Mouse (Mus musculus) MEL (cell line): ENCODE data around the gene Adprh. TPM values are rescaled to one million over a fixed set of nuclear protein-coding genes. Genes with fewer than 3 reads are reported as not detected.
A peak's percentile ranks its signal among the peaks of the same experiment; 100 is the strongest.

Source experiments
- DNase-seq: peaks from one replicate; pipeline ENCODE4 v3.0.0; 2011; ENCODE audit warnings: low read depth, low spot score
- H3K27ac ChIP-seq: 2 replicates; pipeline ENCODE4 v1.5.1; 2012; ENCODE audit warnings: low read depth, mild to moderate bottlenecking, control low read depth, low read length, moderate library complexity; ENCODE audit not compliant: control insufficient read depth
- H3K27me3 ChIP-seq, 2 experiments: fragments of 150-350 bp in 1 of 2; sonication (generic) in 1 of 2; 2 replicates each; pipeline ENCODE4 v1.6.1; 2012; ENCODE audit warnings: low read length in 2 of 2, mild to moderate bottlenecking in 2 of 2, improper control_type of control experiment in 1 of 2, moderate library complexity in 1 of 2; ENCODE audit not compliant: insufficient read depth in 2 of 2, control insufficient read depth in 1 of 2
- H3K36me3 ChIP-seq, 2 experiments: 2 replicates each; pipeline ENCODE4 v1.6.1; 2012 to 2014; ENCODE audit warnings: low read length in 2 of 2, improper control_type of control experiment in 1 of 2, inconsistent platforms in 1 of 2, mild to moderate bottlenecking in 1 of 2; ENCODE audit not compliant: insufficient read depth in 2 of 2, control insufficient read depth in 1 of 2
- H3K4me1 ChIP-seq, 2 experiments: fragments of 150-350 bp in 1 of 2; sonication (generic) in 1 of 2; 2 replicates each; pipeline ENCODE4 v1.6.1; 2012; ENCODE audit warnings: low read length in 2 of 2, improper control_type of control experiment in 1 of 2, mild to moderate bottlenecking in 1 of 2; ENCODE audit not compliant: insufficient read depth in 2 of 2, control insufficient read depth in 1 of 2
- H3K4me3 ChIP-seq, 2 experiments: fragments of 150-350 bp in 1 of 2; sonication (generic) in 1 of 2; 2 replicates each; pipeline ENCODE4 v1.5.1; 2012; ENCODE audit warnings: low read depth in 2 of 2, low read length in 2 of 2, mild to moderate bottlenecking in 2 of 2, moderate library complexity in 2 of 2, control low read depth in 1 of 2, improper control_type of control experiment in 1 of 2; ENCODE audit not compliant: control insufficient read depth in 1 of 2, insufficient read depth in 1 of 2
- H3K79me2 ChIP-seq: 2 replicates; pipeline ENCODE4 v1.6.1; 2012; ENCODE audit warnings: mild to moderate bottlenecking, low read length, moderate library complexity; ENCODE audit not compliant: control insufficient read depth, poor library complexity, insufficient read depth
- H3K9ac ChIP-seq: 2 replicates; pipeline ENCODE4 v1.6.1; 2012; ENCODE audit warnings: low read depth, mild to moderate bottlenecking, control low read depth, low read length, moderate library complexity; ENCODE audit not compliant: control insufficient read depth, poor library complexity, severe bottlenecking
- H3K9me3 ChIP-seq: fragments of 150-350 bp; sonication (generic); replicated peaks from 2 replicates; pipeline ENCODE4 v1.6.1; 2012; ENCODE audit warnings: mild to moderate bottlenecking, low read length, improper control_type of control experiment, moderate library complexity; ENCODE audit not compliant: insufficient read depth
- BHLHE40 ChIP-seq: IDR thresholded peaks from 2 replicates; pipeline ENCODE4 v1.6.1; 2012; ENCODE audit warnings: low read depth, mild to moderate bottlenecking, inconsistent platforms, low read length, improper control_type of control experiment, borderline replicate concordance
- CHD1 ChIP-seq: IDR thresholded peaks from 2 replicates; pipeline ENCODE4 v1.6.1; 2012; ENCODE audit warnings: low read depth, mild to moderate bottlenecking, inconsistent platforms, low read length, improper control_type of control experiment
- CHD2 ChIP-seq: IDR thresholded peaks from 2 replicates; pipeline ENCODE4 v1.6.1; 2011; ENCODE audit warnings: low read length, improper control_type of control experiment
- CTCF ChIP-seq, 3 experiments: IDR thresholded peaks in 2 of 3; conservative IDR thresholded peaks in 1 of 3; 2 replicates each; pipeline ENCODE4 v1.5.1; 2011 to 2012; ENCODE audit warnings: low read length in 3 of 3, low read depth in 2 of 3, mild to moderate bottlenecking in 2 of 3, improper control_type of control experiment in 1 of 3, inconsistent platforms in 1 of 3, mixed read lengths in 1 of 3, moderate library complexity in 1 of 3; ENCODE audit not compliant: control insufficient read depth in 1 of 3, insufficient read depth in 1 of 3, poor library complexity in 1 of 3, severe bottlenecking in 1 of 3
- E2F4 ChIP-seq: IDR thresholded peaks from 2 replicates; pipeline ENCODE4 v1.6.1; 2011; ENCODE audit warnings: low read depth, low read length, improper control_type of control experiment, borderline replicate concordance
- ELF1 ChIP-seq: IDR thresholded peaks from 2 replicates; pipeline ENCODE4 v1.6.1; 2014; ENCODE audit warnings: low read depth, mild to moderate bottlenecking, inconsistent platforms, low read length, improper control_type of control experiment, moderate library complexity
- EP300 ChIP-seq, 2 experiments: IDR thresholded peaks; 2 replicates each; pipeline ENCODE4 v1.6.1; 2011; ENCODE audit warnings: improper control_type of control experiment in 2 of 2, low read length in 2 of 2, low read depth in 1 of 2, mild to moderate bottlenecking in 1 of 2
- ETS1 ChIP-seq: IDR thresholded peaks from 2 replicates; pipeline ENCODE4 v1.6.1; 2012; ENCODE audit warnings: low read depth, mild to moderate bottlenecking, inconsistent platforms, low read length, improper control_type of control experiment, moderate library complexity
- GABPA ChIP-seq: IDR thresholded peaks from 2 replicates; pipeline ENCODE4 v1.6.1; 2012; ENCODE audit warnings: low read depth, mild to moderate bottlenecking, inconsistent platforms, low read length, improper control_type of control experiment, moderate library complexity
- GATA1 ChIP-seq: IDR thresholded peaks from 2 replicates; pipeline ENCODE4 v1.6.1; 2011; ENCODE audit warnings: low read depth, low read length, improper control_type of control experiment
- HCFC1 ChIP-seq: IDR thresholded peaks from 2 replicates; pipeline ENCODE4 v1.6.1; 2012; ENCODE audit warnings: low read depth, mild to moderate bottlenecking, inconsistent platforms, low read length, improper control_type of control experiment, moderate library complexity
- KAT2A ChIP-seq: conservative IDR thresholded peaks from 2 replicates; pipeline ENCODE4 v1.6.1; 2012; ENCODE audit warnings: low read depth, low read length, improper control_type of control experiment, inconsistent platforms
- MAFK ChIP-seq: IDR thresholded peaks from 2 replicates; pipeline ENCODE4 v1.6.1; 2011; ENCODE audit warnings: low read depth, mild to moderate bottlenecking, low read length, improper control_type of control experiment, borderline replicate concordance
- MAX ChIP-seq: IDR thresholded peaks from 2 replicates; pipeline ENCODE4 v1.6.1; 2011; ENCODE audit warnings: low read length, improper control_type of control experiment
- MEF2A ChIP-seq: IDR thresholded peaks from 2 replicates; pipeline ENCODE4 v1.6.1; 2014; ENCODE audit warnings: low read depth, mild to moderate bottlenecking, inconsistent platforms, low read length, improper control_type of control experiment; ENCODE audit not compliant: poor library complexity, insufficient replicate concordance, severe bottlenecking; ENCODE audit errors: extremely low read depth
- MYB ChIP-seq: IDR thresholded peaks from 2 replicates; pipeline ENCODE4 v1.6.1; 2011; ENCODE audit warnings: mild to moderate bottlenecking, low read depth, low read length, improper control_type of control experiment
- MYC ChIP-seq: IDR thresholded peaks from 2 replicates; pipeline ENCODE4 v1.6.1; 2011; ENCODE audit warnings: low read depth, mild to moderate bottlenecking, low read length, improper control_type of control experiment, moderate library complexity
- NELFE ChIP-seq: IDR thresholded peaks from 2 replicates; pipeline ENCODE4 v1.6.1; 2011; ENCODE audit warnings: low read depth, low read length, improper control_type of control experiment
- POLR2A ChIP-seq, 2 experiments: IDR thresholded peaks; 2 replicates each; pipeline ENCODE4 v1.6.1; 2011 to 2012; ENCODE audit warnings: low read length in 2 of 2, mild to moderate bottlenecking in 2 of 2, control low read depth in 1 of 2, improper control_type of control experiment in 1 of 2, low read depth in 1 of 2, moderate library complexity in 1 of 2; ENCODE audit not compliant: control insufficient read depth in 1 of 2, insufficient read depth in 1 of 2, poor library complexity in 1 of 2
- POLR2AphosphoS2 ChIP-seq: IDR thresholded peaks from 2 replicates; pipeline ENCODE4 v1.6.1; 2011; ENCODE audit warnings: low read length, improper control_type of control experiment
- POLR2AphosphoS5 ChIP-seq: IDR thresholded peaks from 2 replicates; pipeline ENCODE4 v1.6.1; 2012; ENCODE audit warnings: low read depth, borderline replicate concordance, mild to moderate bottlenecking, inconsistent platforms, low read length, moderate library complexity, mixed read lengths
- RAD21 ChIP-seq: IDR thresholded peaks from 2 replicates; pipeline ENCODE4 v1.6.1; 2011; ENCODE audit warnings: mild to moderate bottlenecking, low read depth, low read length, improper control_type of control experiment
- RCOR1 ChIP-seq: IDR thresholded peaks from 2 replicates; pipeline ENCODE4 v1.6.1; 2012; ENCODE audit warnings: low read depth, mild to moderate bottlenecking, inconsistent platforms, low read length, improper control_type of control experiment
- SIN3A ChIP-seq: IDR thresholded peaks from 2 replicates; pipeline ENCODE4 v1.6.1; 2012; ENCODE audit warnings: low read length, improper control_type of control experiment, inconsistent platforms
- TAL1 ChIP-seq: IDR thresholded peaks from 2 replicates; pipeline ENCODE4 v1.6.1; 2012; ENCODE audit warnings: mild to moderate bottlenecking, inconsistent platforms, low read length, moderate library complexity, mixed read lengths
- TCF12 ChIP-seq: IDR thresholded peaks from 2 replicates; pipeline ENCODE4 v1.6.1; 2014; ENCODE audit warnings: low read depth, mild to moderate bottlenecking, inconsistent platforms, low read length, improper control_type of control experiment, moderate library complexity
- UBTF ChIP-seq: IDR thresholded peaks from 2 replicates; pipeline ENCODE4 v1.6.1; 2012; ENCODE audit warnings: low read depth, mild to moderate bottlenecking, inconsistent platforms, low read length, improper control_type of control experiment, moderate library complexity, borderline replicate concordance; ENCODE audit not compliant: insufficient read depth
- ZC3H11A ChIP-seq: IDR thresholded peaks from 2 replicates; pipeline ENCODE4 v1.6.1; 2012; ENCODE audit warnings: low read depth, mild to moderate bottlenecking, inconsistent platforms, low read length, improper control_type of control experiment
- ZKSCAN1 ChIP-seq: IDR thresholded peaks from 2 replicates; pipeline ENCODE4 v1.6.1; 2012; ENCODE audit warnings: low read depth, mild to moderate bottlenecking, inconsistent platforms, low read length, improper control_type of control experiment, moderate library complexity
- ZMIZ1 ChIP-seq: IDR thresholded peaks from 2 replicates; pipeline ENCODE4 v1.6.1; 2012; ENCODE audit warnings: low read depth, mild to moderate bottlenecking, inconsistent platforms, low read length, improper control_type of control experiment, moderate library complexity
- polyA plus RNA-seq, 2 experiments: library from polyadenylated mRNA; stranded (reverse) in 1 of 2; unstranded in 1 of 2; fragments of >175 nt in 1 of 2; fragments of >200 nt in 1 of 2; gene quantifications; 2 replicates each; pipeline versions ENCODE4 v1.2.1 to v1.2.4; 2012; ENCODE audit warnings: low replicate concordance in 2 of 2, low read depth in 1 of 2; ENCODE audit not compliant: insufficient read length in 2 of 2, insufficient read depth in 1 of 2, missing spikeins in 1 of 2
- total RNA-seq: library from RNA; depleted of rRNA; stranded (reverse); fragments of 300-350 nt; gene quantifications from 2 replicates; pipeline ENCODE4 v1.2.3, GENCODE M21; 2012

Gene Adprh
- total and polyA plus RNA-seq, 3 experiments = 20.1 to 86.7 TPM; not detected in 1

DNA sequence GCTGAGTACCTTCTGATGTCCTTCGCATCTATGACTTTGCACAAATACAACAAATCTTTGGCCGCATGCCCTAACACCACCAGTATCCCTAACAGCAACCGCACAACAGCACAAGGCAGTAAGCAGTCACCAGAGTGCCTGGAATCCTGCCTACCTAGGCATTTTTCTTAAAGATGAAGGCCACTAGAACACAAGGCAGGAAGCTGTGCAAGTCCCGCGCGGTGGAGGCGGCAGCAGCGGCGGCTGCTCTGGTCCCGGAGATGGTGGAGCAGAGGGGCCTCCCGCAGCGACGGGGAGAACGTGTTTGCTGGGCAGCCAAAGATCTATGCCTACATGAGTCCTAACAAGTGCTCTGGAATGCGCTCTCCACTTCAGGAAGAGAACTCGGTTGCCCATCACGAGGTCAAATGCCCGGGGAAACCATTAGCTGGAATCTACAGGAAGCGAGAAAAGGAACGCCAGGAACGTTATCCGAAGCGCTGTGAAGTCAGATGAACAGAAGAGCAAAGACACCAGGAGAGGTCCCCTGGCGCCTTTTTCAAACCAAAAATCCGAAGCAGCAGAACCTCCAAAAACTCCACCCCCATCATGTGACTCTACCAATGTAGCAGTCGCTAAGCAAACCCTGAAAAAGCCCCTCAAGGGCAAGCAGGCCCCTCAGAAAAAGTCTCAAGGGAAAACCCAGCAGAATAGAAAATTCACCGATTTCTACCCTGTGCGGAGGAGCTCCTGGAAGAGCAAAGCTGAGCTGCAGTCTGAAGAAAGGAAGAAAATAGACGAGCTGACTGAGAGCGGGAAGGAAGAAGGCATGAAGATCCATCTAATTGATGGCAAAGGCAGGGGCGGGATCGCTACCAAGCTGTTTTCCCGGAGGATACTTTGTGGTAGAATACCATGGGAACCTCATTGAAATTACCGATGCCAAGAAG is 24.1 kb upstream of the Adprh start (continued):
- TF ChIP-seq ZMIZ1 (no peak; the same call in 1 of the 2 replicates), UBTF (no peak), SIN3A (no peak; the same call in 1 of the 2 replicates), MYC (0 out of 2 replicates have a peak, but pooled peaks have one; percentile 28), POLR2AphosphoS2 (no peak), BHLHE40 (no peak), TCF12 (no peak), GABPA (0 out of 2 replicates have a peak, but pooled peaks have one; percentile 34), E2F4 (no peak), GATA1 (no peak), ETS1 (0 out of 2 replicates have a peak, but pooled peaks have one; percentile 16), RCOR1 (no peak), ELF1 (no peak), MAFK (no peak), ZKSCAN1 (no peak), MEF2A (no peak), MYB (no peak), CHD2 (no peak), EP300 (IDR thresholded peaks at IDR 0.05; ENCODE audit: low read depth in 1 of 2, low read length in 2 of 2) (no peak), HCFC1 (no peak; the same call in 1 of the 2 replicates), MAX (0 out of 2 replicates have a peak, but pooled peaks have one; percentile 22), CHD1 (no peak)

DNA sequence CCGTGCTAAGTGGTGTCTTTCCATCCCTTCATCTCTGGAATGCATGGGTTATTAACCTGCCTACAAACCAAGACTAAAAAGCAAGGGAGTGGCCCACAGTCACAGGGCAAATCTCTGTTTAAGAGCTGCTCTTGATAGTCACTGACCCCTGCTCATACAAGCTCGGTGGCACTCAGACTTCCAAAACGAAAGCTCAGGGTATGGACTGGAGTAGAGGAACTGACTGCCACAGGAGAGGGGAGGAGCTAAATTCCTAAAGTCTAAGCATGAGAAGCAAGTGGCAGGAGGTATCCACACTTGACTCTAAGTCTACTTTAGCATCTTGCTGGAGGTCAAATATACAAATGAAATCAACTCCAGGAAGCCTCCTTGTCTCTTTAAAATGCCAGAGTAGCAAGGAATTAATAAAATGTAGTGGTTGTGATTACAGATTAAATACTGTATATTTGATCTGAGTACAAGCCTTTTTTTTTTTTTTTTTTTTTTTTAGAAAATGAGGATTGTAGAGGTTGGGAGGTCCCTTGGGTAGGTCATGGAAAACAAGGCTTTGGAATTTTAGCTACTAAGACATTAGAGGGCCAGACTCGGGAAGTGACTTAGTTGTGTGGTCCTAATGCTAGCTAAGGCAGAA is 23.3 kb upstream of the Adprh start:
- Histone ChIP-seq H3K9ac (peak overlapping the region; percentile 65), H3K79me2 (no peaks in the 10 kb centered on the region; the same call in 1 of the 2 replicates), H3K27ac (peak overlapping the region; percentile 49), H3K27me3 (no peaks in the 10 kb centered on the region), H3K36me3 (peaks cover 0 to 37% of the 10 kb centered on the region in 2 experiments; a peak in 2 of 4 replicates), H3K4me3 (peak overlapping the region; percentile 66 to 75), H3K4me1 (peaks cover 11 to 30% of the 10 kb centered on the region in 2 experiments), H3K9me3 (no peaks in the 10 kb centered on the region)
- DNase-seq = peak; percentile 74
- TF ChIP-seq UBTF = no peak
- TF ChIP-seq CHD2 = no peak
- TF ChIP-seq CTCF (IDR thresholded peaks at IDR 0.05 in 2 of 3, conservative IDR thresholded peaks at IDR 0.05 in 1 of 3; ENCODE audit: control insufficient read depth in 1 of 3, insufficient read depth in 1 of 3, low read depth in 2 of 3, low read length in 3 of 3, poor library complexity in 1 of 3, severe bottlenecking in 1 of 3) = no peak
- peak; percentile 31; the same call in 1 of the 2 replicates for TF ChIP-seq HCFC1
- TF ChIP-seq MYB = no peak
- TF ChIP-seq ZKSCAN1 = no peak
- 0 out of 4 replicates have a peak, but pooled peaks of 1 of the 2 experiments have one; percentile 38 for TF ChIP-seq EP300 (IDR thresholded peaks at IDR 0.05; ENCODE audit: low read depth in 1 of 2, low read length in 2 of 2)
- no peak for TF ChIP-seq ELF1
- TF ChIP-seq TAL1 = no peak
- TF ChIP-seq MAX = no peak
- TF ChIP-seq ZC3H11A = no peak
- no peak for TF ChIP-seq RAD21
- TF ChIP-seq E2F4 = no peak
- no peak; the same call in 1 of the 2 replicates for TF ChIP-seq ZMIZ1
- TF ChIP-seq GABPA = no peak
- no peak for TF ChIP-seq KAT2A
- no peak for TF ChIP-seq POLR2AphosphoS5
- no peak for TF ChIP-seq NELFE
- TF ChIP-seq MYC = no peak
- TF ChIP-seq GATA1 = no peak
- TF ChIP-seq TCF12 = no peak
- no peak; a peak in 1 of 4 replicates for TF ChIP-seq POLR2A (IDR thresholded peaks at IDR 0.05; ENCODE audit: control insufficient read depth in 1 of 2, insufficient read depth in 1 of 2, low read depth in 1 of 2, low read length in 2 of 2, poor library complexity in 1 of 2)
